Mouse (Mus musculus) embryo, embryonic 9.5 days (tissue): ENCODE results near the gene Cdc42ep2.
A peak's percentile ranks its signal among the peaks of the same experiment; 100 is the strongest.

Experiments
- DNase-seq: peaks from one replicate; pipeline ENCODE4 v3.0.0-alpha.2; 2017; ENCODE audit errors: extremely low spot score

Cdc42ep2 gene

DNA sequence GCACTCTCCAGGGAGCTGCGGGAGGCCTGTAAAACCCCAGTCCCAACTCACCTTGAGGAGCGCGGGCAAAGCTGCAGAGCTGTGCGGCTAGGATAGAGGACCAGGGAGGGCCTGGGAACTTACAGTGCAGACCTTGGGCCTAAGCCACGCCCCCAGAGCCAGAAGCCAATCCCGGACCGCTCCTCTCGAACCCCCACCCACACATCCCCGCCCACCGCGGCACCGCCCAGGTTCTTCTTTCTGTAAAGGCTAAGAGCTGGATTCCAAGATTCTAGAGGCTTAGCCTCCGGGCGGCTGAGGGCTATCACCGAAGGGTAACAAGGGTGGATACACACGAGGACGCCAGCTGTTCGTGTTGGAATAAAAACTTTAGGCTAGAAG lies at the start of gene Cdc42ep2:
Cdc42ep2 (minus strand) TSS at position 104 of the 381 bp plus-strand sequence.
- peak; percentile 94 for DNase-seq

DNA sequence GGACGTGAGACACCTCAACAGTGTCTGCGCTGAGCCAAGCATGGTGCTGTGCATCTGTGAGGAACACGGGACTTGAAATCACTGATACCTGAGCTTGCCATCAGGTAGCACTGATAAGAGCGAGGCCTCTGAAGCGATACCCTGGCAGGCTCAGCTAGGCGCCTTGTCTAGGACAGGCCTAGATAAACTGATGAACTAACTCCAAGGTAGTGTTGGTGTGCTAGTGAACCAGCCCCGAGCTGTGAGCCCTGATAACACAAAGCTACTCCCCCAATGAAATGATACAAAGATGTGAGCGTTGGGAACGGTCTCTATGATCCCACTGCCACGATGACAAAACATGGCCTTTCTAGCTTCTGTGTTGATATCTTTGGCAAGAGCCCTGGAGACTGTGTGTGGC lies 43.0 kb upstream of the Cdc42ep2 start:
- DNase-seq, result no peak

DNA sequence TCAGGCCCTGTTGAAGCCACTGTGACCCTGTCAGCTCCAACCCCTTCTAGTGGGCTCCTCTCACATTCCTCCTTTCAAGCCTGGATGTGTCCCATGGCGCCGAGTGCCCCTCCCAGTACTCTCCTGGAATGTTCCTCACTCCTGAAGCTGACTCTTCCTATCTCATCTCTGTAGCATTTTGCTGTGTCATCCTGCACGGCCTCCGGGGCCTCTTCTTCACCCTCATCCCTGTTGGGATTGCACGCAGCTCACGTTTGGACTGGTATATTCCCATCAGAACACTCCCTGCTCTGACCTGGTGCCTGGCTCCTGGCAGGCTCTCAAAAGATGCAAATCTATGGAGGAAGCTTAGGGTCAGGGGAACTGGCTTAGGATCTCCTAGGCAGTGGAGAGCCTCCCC lies 42.2 kb upstream of the Cdc42ep2 start:
- DNase-seq, result no peak

- DNase-seq, result no peak
Observed at GRCm38 (mm10) chr19:5965910-5966309, 41.3 kb upstream of the Cdc42ep2 start.

GRCm38 (mm10) chr19:5965280-5965679 lies 40.7 kb upstream of the Cdc42ep2 start:
- DNase-seq, result peak; percentile 81

DNA sequence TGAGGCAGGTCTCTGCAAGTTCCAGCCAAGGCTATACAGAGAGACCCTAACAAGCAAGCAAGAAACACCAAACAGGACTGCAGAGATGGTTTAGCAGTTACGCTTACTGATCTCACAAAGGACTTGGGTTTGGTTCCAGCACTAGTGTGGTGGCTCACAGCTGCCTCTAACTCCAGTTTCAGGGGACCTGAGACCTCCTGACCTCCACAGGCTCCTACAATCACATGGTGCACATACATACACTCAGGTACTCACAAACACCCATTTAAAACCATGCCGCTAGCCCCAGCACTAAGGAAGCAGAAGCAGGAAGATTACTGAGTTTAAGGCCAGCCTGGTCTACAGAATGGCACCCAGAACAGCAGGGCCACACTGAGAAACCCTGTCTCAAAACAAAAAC lies 40.2 kb upstream of the Cdc42ep2 start:
- DNase-seq, result no peak

- DNase-seq, result peak; percentile 90
Observed at GRCm38 (mm10) chr19:5963883-5964562, 39.4 kb upstream of the Cdc42ep2 start, which contains the start of gene Pola2. TSS of gene Pola2 (minus strand) at chr19:5964202.

DNA sequence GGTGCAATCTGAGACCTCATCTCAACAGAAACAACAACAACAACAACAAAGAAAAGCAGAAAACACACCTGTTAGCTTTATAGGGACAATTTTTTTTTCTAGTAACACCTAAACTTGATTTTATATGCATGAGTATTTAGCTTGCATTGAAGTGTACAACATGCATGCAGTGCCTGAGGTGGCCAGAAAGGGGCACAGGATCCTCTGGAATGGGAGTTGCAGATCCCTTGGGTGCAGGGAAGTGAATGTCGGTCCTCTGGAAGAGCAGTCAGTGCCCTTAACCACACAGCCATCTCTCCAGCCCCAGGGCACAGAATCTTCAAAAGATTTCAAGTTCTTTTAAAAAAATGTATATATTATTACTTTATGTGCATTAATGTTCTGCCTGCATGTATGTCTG lies 38.0 kb upstream of the Cdc42ep2 start:
- DNase-seq, result no peak

DNA sequence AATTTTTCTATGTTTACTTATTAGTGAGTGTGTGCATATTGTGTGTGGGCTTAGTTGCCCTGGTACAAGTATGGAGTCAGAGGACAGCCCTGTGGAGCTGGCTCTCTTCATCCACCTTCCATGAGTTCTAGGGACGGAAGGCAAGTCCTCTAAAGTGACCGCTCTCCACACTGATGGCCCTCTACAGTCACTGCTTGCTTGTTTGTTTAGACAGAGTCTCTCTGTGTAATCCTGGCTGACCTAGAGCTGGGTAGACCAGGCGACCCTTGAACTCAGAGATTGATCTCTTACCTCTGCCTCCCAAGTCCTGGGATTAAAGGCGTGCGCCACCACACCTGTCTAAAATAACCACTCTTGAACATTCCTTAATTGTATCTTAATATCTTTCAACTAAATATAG lies 32.8 kb upstream of the Cdc42ep2 start:
- no peak for DNase-seq

GRCm38 (mm10) chr19:5956685-5957084 lies 32.1 kb upstream of the Cdc42ep2 start:
- DNase-seq, result peak; percentile 79

DNA sequence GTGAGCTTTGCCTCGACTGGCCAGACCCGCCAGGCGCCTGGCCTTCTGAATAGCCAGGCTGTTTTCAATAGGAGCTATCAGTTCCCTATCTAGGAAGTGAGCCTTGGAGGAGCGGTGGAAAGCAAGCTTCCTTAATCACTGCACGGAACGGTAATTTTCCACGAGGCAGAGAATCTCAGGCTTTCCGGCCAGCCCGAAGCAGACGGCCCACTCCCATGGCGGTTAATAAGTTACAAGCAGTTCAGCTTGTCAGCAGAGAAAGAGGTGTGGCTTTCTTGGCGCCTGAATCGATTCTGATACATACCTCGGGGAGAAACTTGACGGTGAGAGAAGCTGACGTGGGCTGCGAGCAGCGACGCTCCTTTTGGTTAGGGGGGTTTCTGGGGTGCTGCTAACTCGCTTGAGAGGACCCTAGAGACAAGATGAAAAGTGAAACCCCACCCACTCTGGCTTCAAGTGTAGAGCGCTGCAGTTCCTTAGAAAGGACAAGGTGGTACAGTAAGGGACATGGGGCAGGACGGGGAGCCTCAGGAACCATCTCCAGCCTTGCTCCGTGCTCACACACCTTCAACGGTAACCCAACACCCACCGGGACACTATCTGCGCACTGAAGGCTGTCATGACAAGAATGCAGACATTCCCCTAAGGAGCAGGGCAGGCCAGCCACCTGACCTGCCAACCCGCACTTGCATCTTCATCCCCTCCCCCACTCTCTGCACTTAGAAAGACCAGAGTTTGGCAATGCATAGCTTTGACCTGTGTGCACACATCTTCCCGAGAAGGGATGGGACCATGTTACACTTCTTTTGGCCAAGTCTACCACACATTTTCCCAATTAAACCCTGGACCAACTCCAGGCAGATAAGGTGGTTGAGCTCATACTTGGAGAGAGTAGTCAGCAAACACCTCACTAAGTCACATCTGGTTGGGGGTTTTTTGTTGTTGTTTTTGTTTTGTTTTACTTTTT lies 31.4 kb upstream of the Cdc42ep2 start:
- DNase-seq, result no peak

- DNase-seq, result no peak
Observed at GRCm38 (mm10) chr19:5954936-5955335, 30.3 kb upstream of the Cdc42ep2 start.

DNA sequence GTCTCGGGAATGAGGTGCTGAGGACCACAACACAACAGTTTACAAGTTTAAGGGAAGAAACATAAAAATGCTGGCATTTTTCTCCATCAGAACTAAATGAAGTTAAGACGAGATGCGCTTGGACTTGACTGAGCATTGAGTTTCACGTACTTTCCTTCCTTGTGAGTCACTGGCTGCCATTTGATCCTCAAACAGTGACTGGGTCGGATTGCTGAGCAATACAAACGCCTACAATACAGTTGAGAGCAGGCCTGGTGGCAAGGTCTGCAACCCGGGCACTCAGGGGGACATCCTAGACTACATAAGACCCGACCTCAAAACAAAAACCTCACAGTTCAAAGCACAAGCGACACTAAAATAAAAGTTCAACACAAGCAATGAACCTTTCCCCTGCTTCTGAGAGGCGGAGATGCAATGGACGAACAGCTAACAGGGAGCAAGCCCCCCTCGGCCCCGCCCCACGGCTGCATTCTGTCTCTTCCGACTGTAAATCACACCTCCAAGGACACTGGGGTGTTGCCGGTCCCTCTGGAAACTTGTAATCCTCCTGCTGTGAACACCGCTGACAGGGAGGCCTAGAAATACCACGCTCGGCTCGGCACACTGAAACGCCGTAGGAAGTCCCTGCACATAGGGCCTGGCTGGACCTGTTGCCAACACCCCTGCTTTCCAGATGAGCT lies 29.6 kb upstream of the Cdc42ep2 start:
- no peak for DNase-seq

DNA sequence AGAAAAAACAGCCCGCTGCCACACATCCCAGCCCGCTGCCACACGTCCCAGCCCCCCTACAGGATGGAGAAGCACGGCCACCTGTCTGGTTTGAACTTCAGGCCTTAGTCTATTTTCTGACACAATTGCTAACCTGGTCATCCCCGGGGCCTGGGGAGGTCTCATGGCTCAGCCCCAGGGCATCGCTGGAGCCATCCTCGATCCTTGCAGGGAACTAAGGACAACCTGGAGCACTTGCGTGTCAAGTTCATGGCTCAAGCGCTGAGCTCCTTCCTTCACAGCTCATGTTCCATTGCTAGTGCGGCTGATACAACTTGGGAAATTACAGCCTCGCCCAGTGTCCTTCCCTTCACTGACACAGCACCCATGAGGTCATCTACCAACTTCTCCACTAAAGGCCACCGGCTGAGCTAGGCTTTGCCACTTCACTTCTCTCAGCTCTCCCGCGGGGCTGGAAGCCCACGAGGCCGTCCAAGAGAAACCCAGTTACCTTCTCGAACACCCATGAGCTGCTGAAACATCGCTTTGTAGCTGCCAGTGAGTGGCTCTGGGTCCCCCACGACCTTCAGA lies 28.7 kb upstream of the Cdc42ep2 start:
- DNase-seq, result no peak

- no peak for DNase-seq
Observed at GRCm38 (mm10) chr19:5952071-5952691, 27.6 kb upstream of the Cdc42ep2 start.

- no peak for DNase-seq
Observed at GRCm38 (mm10) chr19:5951631-5952030, 27.0 kb upstream of the Cdc42ep2 start.

DNA sequence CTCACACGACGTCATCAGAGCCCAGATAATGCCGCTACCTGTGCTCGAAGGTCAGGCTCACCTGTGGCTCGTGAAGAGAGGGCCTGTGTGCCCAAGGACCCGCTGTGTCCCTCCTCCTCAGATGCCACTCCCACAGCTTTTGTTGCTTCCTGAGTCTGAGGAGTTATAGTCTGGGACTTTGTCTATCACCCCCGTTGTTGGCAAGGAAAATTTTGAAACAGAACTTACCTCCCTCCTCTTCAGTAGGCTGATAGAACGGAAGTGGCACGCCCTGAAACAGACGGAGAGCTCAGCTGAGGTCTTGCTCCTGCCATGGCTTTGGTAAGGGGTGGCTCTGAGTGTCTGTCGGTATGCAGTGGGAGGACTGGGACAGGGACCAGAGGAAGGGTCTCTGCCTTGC lies 25.6 kb upstream of the Cdc42ep2 start:
- no peak for DNase-seq

DNA sequence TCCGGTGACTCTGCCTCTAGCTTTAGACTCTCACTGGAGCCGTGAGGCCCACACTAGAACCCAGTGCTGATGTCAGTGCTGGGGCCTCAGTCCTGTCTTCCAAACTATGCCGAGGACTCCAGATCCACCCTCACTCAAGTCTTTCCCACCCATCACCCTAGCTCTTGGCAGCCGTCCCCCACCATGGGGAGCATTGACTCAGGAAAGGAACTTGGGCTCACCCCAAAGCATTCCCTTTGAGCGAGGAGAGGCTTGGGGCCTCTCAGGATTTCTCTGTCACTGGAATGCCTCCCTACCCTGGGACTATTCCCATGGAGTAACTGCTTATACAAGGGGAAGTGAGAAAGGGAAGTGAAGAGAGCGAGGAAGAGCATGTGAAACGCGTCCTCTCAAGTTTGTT lies 21.3 kb upstream of the Cdc42ep2 start:
- no peak for DNase-seq

GRCm38 (mm10) chr19:5945027-5945426 lies 20.4 kb upstream of the Cdc42ep2 start:
- DNase-seq, result no peak

DNA sequence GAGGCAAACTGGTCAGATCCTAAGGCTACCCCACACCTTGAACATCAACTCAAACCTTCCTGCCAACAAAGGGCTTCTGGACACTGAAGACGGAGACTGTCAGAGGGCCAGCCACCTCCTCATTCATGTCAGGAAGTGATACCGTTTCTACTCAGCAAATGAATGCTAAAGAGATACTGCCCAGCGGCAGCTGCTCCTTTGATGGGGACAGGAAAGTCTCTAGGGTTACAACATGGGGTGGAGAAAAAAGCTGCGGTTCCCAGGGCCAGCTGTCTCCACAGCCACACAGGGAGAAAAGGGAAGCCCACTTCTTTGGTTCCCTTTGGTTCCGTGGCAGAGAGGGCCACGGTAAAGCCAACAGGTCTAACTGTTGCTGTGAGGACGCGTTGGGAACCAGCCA lies 19.5 kb upstream of the Cdc42ep2 start:
- DNase-seq, result no peak

GRCm38 (mm10) chr19:5943404-5943803 lies 18.8 kb upstream of the Cdc42ep2 start:
- no peak for DNase-seq

DNA sequence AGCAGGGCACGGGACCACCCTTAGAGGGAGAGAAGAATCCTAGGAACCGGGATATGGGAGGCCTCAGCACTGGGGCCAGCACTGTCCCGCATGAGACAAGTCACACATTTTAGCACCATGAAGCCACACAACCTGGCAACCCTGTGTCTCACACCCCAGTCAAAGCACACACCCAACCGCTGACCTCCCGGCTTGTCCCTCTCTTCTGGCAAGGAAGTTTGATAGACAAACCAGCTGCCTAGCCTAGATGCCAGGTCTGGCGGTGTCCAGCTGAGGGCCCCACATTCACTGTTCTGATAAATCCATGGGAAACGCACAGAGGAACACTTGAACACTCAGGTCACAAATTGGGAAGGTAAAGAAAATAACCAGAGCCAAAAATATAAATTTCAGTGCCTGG lies 18.0 kb upstream of the Cdc42ep2 start:
- no peak for DNase-seq
